Mouse (Mus musculus) fibroblast of lung, adult 2 months (primary cell): ENCODE data around the gene AU040320.

Source experiments
- DNase-seq: peaks from one replicate; pipeline ENCODE4 v3.0.0-alpha.2; 2011; ENCODE audit warnings: low read depth

The AU040320 gene

GRCm38 (mm10) chr4:126750046-126750683, 3.2 kb upstream of the AU040320 start:
- no peak for DNase-seq

GRCm38 (mm10) chr4:126750863-126751555, 2.3 kb upstream of the AU040320 start:
- no peak for DNase-seq

GRCm38 (mm10) chr4:126751556-126752023, 1.8 kb upstream of the AU040320 start:
- no peak for DNase-seq

- DNase-seq = no peak
Observed at GRCm38 (mm10) chr4:126752024-126752607, 1.2 kb upstream of the AU040320 start.

GRCm38 (mm10) chr4:126752608-126753141, 669 bp upstream of the AU040320 start:
- no peak for DNase-seq

GRCm38 (mm10) chr4:126754231-126754611, 877 bp downstream of the AU040320 start:
- no peak for DNase-seq

GRCm38 (mm10) chr4:126754736-126755374, 1.5 kb downstream of the AU040320 start:
- DNase-seq = no peak

GRCm38 (mm10) chr4:126756766-126757165, 3.4 kb downstream of the AU040320 start:
- DNase-seq = no peak

GRCm38 (mm10) chr4:126758299-126758698, 5.0 kb downstream of the AU040320 start:
- DNase-seq = no peak

- DNase-seq = no peak
Observed at GRCm38 (mm10) chr4:126759435-126759834, 6.1 kb downstream of the AU040320 start.

GRCm38 (mm10) chr4:126762586-126763359, 9.4 kb downstream of the AU040320 start:
- no peak for DNase-seq

- DNase-seq = no peak
Observed at GRCm38 (mm10) chr4:126763483-126763882, 10.1 kb downstream of the AU040320 start.

GRCm38 (mm10) chr4:126769800-126770563, 16.6 kb downstream of the AU040320 start:
- no peak for DNase-seq

- no peak for DNase-seq
Observed at GRCm38 (mm10) chr4:126770831-126771230, 17.5 kb downstream of the AU040320 start.

GRCm38 (mm10) chr4:126773871-126774270, 20.5 kb downstream of the AU040320 start:
- no peak for DNase-seq

- DNase-seq = no peak
Observed at GRCm38 (mm10) chr4:126775182-126775581, 21.8 kb downstream of the AU040320 start.

- no peak for DNase-seq
Observed at GRCm38 (mm10) chr4:126779148-126779581, 25.8 kb downstream of the AU040320 start.

- DNase-seq = no peak
Observed at GRCm38 (mm10) chr4:126779826-126780775, 26.8 kb downstream of the AU040320 start.

- no peak for DNase-seq
Observed at GRCm38 (mm10) chr4:126781871-126782270, 28.5 kb downstream of the AU040320 start.

GRCm38 (mm10) chr4:126782512-126782911, 29.2 kb downstream of the AU040320 start:
- DNase-seq = no peak
